Mouse (Mus musculus) heart, embryonic 11.5 days (tissue): ENCODE measurements around the gene Krba1. TPM values are rescaled to one million over a fixed set of nuclear protein-coding genes. Genes with fewer than 3 reads are reported as not detected.

Source experiments
- ATAC-seq: fragments of 200-750 bp; cut with Nextera tagmentation; replicated peaks from 2 replicates; pipeline ENCODE4 v1.8.0; 2017; ENCODE audit warnings: moderate library complexity; ENCODE audit not compliant: insufficient number of reproducible peaks, low FRiP score, low TSS enrichment
- H3K27ac ChIP-seq: fragments of 300-500 bp; sonication (generic); 2 replicates; pipeline ENCODE4 v1.5.1; 2014; ENCODE audit warnings: mild to moderate bottlenecking, low read depth, low read length
- H3K27me3 ChIP-seq: fragments of 300-500 bp; sonication (generic); 2 replicates; pipeline ENCODE4 v1.6.1; 2014; ENCODE audit warnings: mild to moderate bottlenecking, low read length, mixed read lengths; ENCODE audit not compliant: control insufficient read depth, insufficient read depth
- H3K36me3 ChIP-seq: fragments of 300-500 bp; sonication (generic); 2 replicates; pipeline ENCODE4 v1.6.1; 2014; ENCODE audit warnings: mild to moderate bottlenecking, low read length, moderate library complexity, mixed read lengths; ENCODE audit not compliant: control insufficient read depth, insufficient read depth
- H3K4me1 ChIP-seq: fragments of 300-500 bp; sonication (generic); 2 replicates; pipeline ENCODE4 v1.6.1; 2014; ENCODE audit warnings: low read length; ENCODE audit not compliant: control insufficient read depth, insufficient read depth
- H3K4me2 ChIP-seq: fragments of 300-500 bp; sonication (generic); 2 replicates; pipeline ENCODE4 v1.6.1; 2014; ENCODE audit warnings: mild to moderate bottlenecking, moderate library complexity
- H3K4me3 ChIP-seq: fragments of 300-500 bp; sonication (generic); 2 replicates; pipeline ENCODE4 v1.5.1; 2014; ENCODE audit warnings: low read depth, low read length
- H3K9ac ChIP-seq: fragments of 300-500 bp; sonication (generic); 2 replicates; pipeline ENCODE4 v1.6.1; 2014; ENCODE audit warnings: mild to moderate bottlenecking, low read depth, low read length, moderate library complexity
- H3K9me3 ChIP-seq: fragments of 300-500 bp; sonication (generic); replicated peaks from 2 replicates; pipeline ENCODE4 v1.6.1; 2016; ENCODE audit warnings: low read length; ENCODE audit not compliant: control insufficient read depth
- WGBS: fragments of 180-500 bp; shearing (Covaris S2); extraction: QIAGEN DNeasy Blood & Tissue Kit; methylation state at CpG from one replicate; pipeline ENCODE4 v1.1.7; 2014; ENCODE audit not compliant: insufficient replicate concordance; 5-methylcytosine and 5-hydroxymethylcytosine counted together
- microRNA-seq: library from miRNA; unstranded; fragments of <30 nt; microRNA quantifications from one replicate; pipeline ENCODE4, GENCODE M21; 2016; ENCODE audit warnings: borderline number of aligned reads
- polyA plus RNA-seq: library from polyadenylated mRNA; unstranded; fragments of >200 nt; fragmentation: Nextera tagmentation; extraction: Ambion mirVana; gene quantifications from 2 replicates; pipeline ENCODE4 v1.2.1, GENCODE M21; 2014

Gene Krba1
- polyA plus RNA-seq, 1 experiment from 2014 or later: 14.7 TPM

DNA sequence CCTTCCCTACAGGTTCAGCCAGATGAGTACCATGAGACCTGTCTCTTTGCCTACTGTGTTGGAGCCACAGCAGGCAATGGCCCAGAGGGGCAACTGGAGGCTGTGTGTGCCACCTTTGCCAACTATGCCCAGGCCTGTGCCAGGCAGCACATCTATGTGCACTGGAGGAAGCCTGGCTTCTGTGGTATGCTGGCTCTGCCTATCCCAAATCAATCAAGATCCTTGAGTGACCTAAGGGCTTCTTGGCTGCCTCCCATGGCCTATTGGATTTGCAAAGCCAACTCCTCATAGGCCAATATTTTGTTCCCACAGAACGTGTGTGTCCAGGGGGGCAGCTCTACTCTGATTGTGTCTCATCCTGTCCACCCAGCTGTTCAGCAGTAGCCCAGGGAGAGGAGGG, 56.8 kb downstream of the Krba1 start:
- no peak overlapping the region for H3K4me2 ChIP-seq
- WGBS: 50% methylated on average over 1 of the region's 1 CpGs

GRCm38 (mm10) chr6:48452771-48453170, 57.4 kb downstream of the Krba1 start:
- H3K4me1 ChIP-seq: peaks cover 2% of the 10 kb centered on the region; the same call in 1 of the 2 replicates
- no peak overlapping the region for H3K4me3 ChIP-seq
- H3K36me3 ChIP-seq: no peaks in the 10 kb centered on the region
- WGBS: 80% methylated on average over 3 of the region's 3 CpGs
- no peaks in the 10 kb centered on the region for H3K9me3 ChIP-seq
- H3K27ac ChIP-seq: no peak overlapping the region
- ATAC-seq: no peak
- H3K4me2 ChIP-seq: no peak overlapping the region
- H3K9ac ChIP-seq: no peak overlapping the region
- 0 out of 2 replicates have a peak, but pooled peaks cover 4% of the 10 kb centered on the region for H3K27me3 ChIP-seq

More for the DNA sequence above, 56.8 kb downstream of the Krba1 start:
- Histone ChIP-seq H3K36me3 (no peaks in the 10 kb centered on the region), H3K27ac (no peak overlapping the region), H3K4me3 (no peak overlapping the region), H3K9me3 (no peaks in the 10 kb centered on the region), H3K4me1 (peaks cover 2% of the 10 kb centered on the region; the same call in 1 of the 2 replicates), H3K27me3 (0 out of 2 replicates have a peak, but pooled peaks cover 4% of the 10 kb centered on the region), H3K9ac (no peak overlapping the region)
- ATAC-seq: no peak

GRCm38 (mm10) chr6:48464966-48465679, 69.7 kb downstream of the Krba1 start:
- WGBS: 87% methylated on average over 13 of the region's 13 CpGs
- Histone ChIP-seq H3K4me1 (no peaks in the 10 kb centered on the region), H3K9me3 (no peaks in the 10 kb centered on the region), H3K4me3 (no peak overlapping the region), H3K36me3 (no peaks in the 10 kb centered on the region), H3K27me3 (0 out of 2 replicates have a peak, but pooled peaks cover 3% of the 10 kb centered on the region), H3K9ac (no peak overlapping the region), H3K27ac (no peak overlapping the region), H3K4me2 (no peak overlapping the region)
- ATAC-seq: no peak

GRCm38 (mm10) chr6:48466715-48467114, 71.3 kb downstream of the Krba1 start:
- no peak for ATAC-seq
- no peaks in the 10 kb centered on the region for H3K4me1 ChIP-seq
- H3K27ac ChIP-seq: no peak overlapping the region
- H3K27me3 ChIP-seq: 0 out of 2 replicates have a peak, but pooled peaks cover 3% of the 10 kb centered on the region
- H3K9ac ChIP-seq: no peak overlapping the region
- H3K36me3 ChIP-seq: no peaks in the 10 kb centered on the region
- no peaks in the 10 kb centered on the region for H3K9me3 ChIP-seq
- 18% methylated on average over 6 of the region's 6 CpGs for WGBS
- H3K4me2 ChIP-seq: no peak overlapping the region
- no peak overlapping the region for H3K4me3 ChIP-seq

GRCm38 (mm10) chr6:48467490-48467889, 72.1 kb downstream of the Krba1 start:
- WGBS: 69% methylated on average over 7 of the region's 7 CpGs
- Histone ChIP-seq H3K27me3 (no peaks in the 10 kb centered on the region), H3K4me2 (no peak overlapping the region), H3K4me1 (no peaks in the 10 kb centered on the region), H3K27ac (no peak overlapping the region), H3K4me3 (no peak overlapping the region), H3K9ac (no peak overlapping the region), H3K36me3 (no peaks in the 10 kb centered on the region), H3K9me3 (no peaks in the 10 kb centered on the region)
- no peak for ATAC-seq

Small RNA genes within 50 kb of the gene (microRNA-seq; reads per million reads assigned to microRNA genes)
- not detected for gene Gm24325

Other genes with a start within 250 kb of the Krba1 start
- gene Zfp467, start 50.2 kb downstream of the Krba1 start, polyA plus RNA-seq: 17.3 and 17.8 TPM in 2 replicates
- 0.41 and 0.54 TPM in 2 replicates for gene Sspo, start 52.6 kb downstream of the Krba1 start, polyA plus RNA-seq
- 19.8 and 24.1 TPM in 2 replicates for gene Atp6v0e2, start 142.0 kb downstream of the Krba1 start, polyA plus RNA-seq
- 6.6 and 9.6 TPM in 2 replicates for gene Lrrc61, start 159.2 kb downstream of the Krba1 start, polyA plus RNA-seq
- 16.4 and 18.3 TPM in 2 replicates for gene Rarres2, start 177.2 kb downstream of the Krba1 start, polyA plus RNA-seq
- 0.77 and 1.3 TPM in 2 replicates for gene Gm45021, start 194.0 kb downstream of the Krba1 start, polyA plus RNA-seq
- gene Repin1, start 198.3 kb downstream of the Krba1 start, polyA plus RNA-seq: 22.0 and 26.5 TPM in 2 replicates
- not detected in 2 replicates for gene Gm44965, start 198.4 kb downstream of the Krba1 start, polyA plus RNA-seq
- gene Zfp775, start 206.5 kb downstream of the Krba1 start, polyA plus RNA-seq: 5.8 and 6.0 TPM in 2 replicates
- 0.66 and 0.83 TPM in 2 replicates for gene AI854703, start 231.2 kb downstream of the Krba1 start, polyA plus RNA-seq